13 mouse cellular contexts compared by ENCODE assay signal in genomic region chr6:38523851-38524250, GRCm38 (mm10). TPM values are rescaled to one million over a fixed set of nuclear protein-coding genes. Genes with fewer than 3 reads are reported as not detected.
DNase-seq lines count a peak whose midpoint lies in the region; ATAC-seq and TF ChIP-seq lines count a peak whose summit lies in the region.
"Had no signal": no experiment of that assay in that cellular context is flagged by ENCODE, and none has a peak within 500 bp of the region (broad histone marks: within the 10 kb centered on the region; RNA-seq: fewer than 3 reads in every experiment).

No protein-coding gene starts in this region.

- H3K4me2 ChIP-seq in heart, embryonic 13.5 days: peak overlapping the region; percentile 5; the same call in 1 of the 2 replicates
- peak overlapping the region; percentile 26; the same call in 1 of the 2 replicates for H3K4me2 ChIP-seq in CH12.LX (ENCODE audit: insufficient read depth, low read depth, poor library complexity, severe bottlenecking)
- H3K4me2 ChIP-seq in liver, embryonic 16.5 days (ENCODE audit: low read depth, low read length): peak overlapping the region; percentile 17; the same call in 1 of the 2 replicates

- H3K4me1 ChIP-seq in heart, embryonic 13.5 days: peaks cover 5% of the 10 kb centered on the region
- peaks cover 3 to 6% of the 10 kb centered on the region in 2 experiments; a peak in 3 of 4 replicates for H3K4me1 ChIP-seq in CH12.LX (ENCODE audit: control insufficient read depth in 1 of 2, insufficient read depth in 2 of 2)
- peaks cover 8% of the 10 kb centered on the region for H3K4me1 ChIP-seq in liver, embryonic 16.5 days (ENCODE audit: control insufficient read depth, low read depth, low read length)

- H3K36me3 ChIP-seq in heart, embryonic 13.5 days: peaks cover 6% of the 10 kb centered on the region; the same call in 1 of the 2 replicates
- peaks cover 0 to 2% of the 10 kb centered on the region in 2 experiments for H3K36me3 ChIP-seq in CH12.LX (replicated peaks in 1 of 2; ENCODE audit: control insufficient read depth in 1 of 2, insufficient read depth in 1 of 2, low read length in 1 of 2)
- H3K36me3 ChIP-seq in liver, embryonic 16.5 days (ENCODE audit: control insufficient read depth, insufficient read depth): no peaks in the 10 kb centered on the region

- no peaks in the 10 kb centered on the region for H3K9me3 ChIP-seq in heart, embryonic 13.5 days
- H3K9me3 ChIP-seq in CH12.LX (replicated peaks; ENCODE audit: low read length): no peaks in the 10 kb centered on the region
- no peaks in the 10 kb centered on the region for H3K9me3 ChIP-seq in liver, embryonic 16.5 days (replicated peaks; ENCODE audit: control insufficient read depth, low read length)

- DNase-seq in heart, adult 8-10 months (ENCODE audit: low spot score): no peak
- peak; percentile 7 for DNase-seq in CH12.LX (ENCODE audit: extremely low read depth)
- peak; percentile 63 for DNase-seq in c-Kit-positive CD71-positive TER-119-negative erythroid progenitor cells, embryonic 14.5 days (ENCODE audit: low read depth)
- DNase-seq in layer of hippocampus, adult 9-10 months (ENCODE audit: low spot score): no peak
- no peak for DNase-seq in frontal cortex, postnatal 14 days (ENCODE audit: low spot score in 2 of 2)
- DNase-seq: cerebellum, adult 11 months; gastrocnemius, postnatal 25 days; kidney, adult 18-20 months had no signal

- no peak overlapping the region for H3K27ac ChIP-seq in heart, embryonic 13.5 days (replicated peaks)
- no peak overlapping the region for H3K27ac ChIP-seq in CH12.LX (ENCODE audit: insufficient read depth, low read depth)
- no peak overlapping the region for H3K27ac ChIP-seq in liver, embryonic 16.5 days (ENCODE audit: low read length)

- H3K79me2 ChIP-seq in CH12.LX (replicated peaks; ENCODE audit: control insufficient read depth, extremely low read depth, insufficient read depth, poor library complexity, severe bottlenecking): no peaks in the 10 kb centered on the region

- in situ Hi-C loops in CH12.LX (cut with MboI; ENCODE audit: low pct_ligation_motif_present, low pct_unique_long_range_greater_than_20kb, low sequenced_read_pairs): no loop called here

- no peak for TF ChIP-seq POLR2A in CH12.LX (IDR thresholded peaks at IDR 0.05; ENCODE audit: low read depth, low read length)

- dilution Hi-C loops in CH12.LX (cut with MboI; ENCODE audit: extremely low pct_ligation_motif_present, extremely low pct_unique_long_range_greater_than_20kb, low sequenced_read_pairs): no loop called here

- WGBS in heart, embryonic 13.5 days: 20% methylated on average over 8 of the region's 8 CpGs
- 7% methylated on average over 8 of the region's 8 CpGs for WGBS in liver, embryonic 16.5 days (ENCODE audit: insufficient replicate concordance)

- TF ChIP-seq CTCF in CH12.LX (conservative IDR thresholded peaks at IDR 0.05 in 1 of 2, IDR thresholded peaks at IDR 0.05 in 1 of 2; ENCODE audit: low read depth in 2 of 2, low read length in 2 of 2): no peak

- no peak for ATAC-seq in heart, embryonic 13.5 days (ENCODE audit: extremely low read depth, insufficient number of reproducible peaks, low FRiP score, low TSS enrichment)
- peak; percentile 62; the same call in 1 of the 2 replicates for ATAC-seq in liver, embryonic 16.5 days (ENCODE audit: low read depth)
- no peak for ATAC-seq in cerebellum, adult (ENCODE audit: insufficient number of reproducible peaks, low FRiP score, low TSS enrichment)
- ATAC-seq: midbrain, embryonic 16.5 days; Patski had no signal

- no peaks in the 10 kb centered on the region for H3K27me3 ChIP-seq in heart, embryonic 13.5 days (replicated peaks)
- no peaks in the 10 kb centered on the region for H3K27me3 ChIP-seq in CH12.LX (replicated peaks)
- H3K27me3 ChIP-seq in liver, embryonic 16.5 days (ENCODE audit: control insufficient read depth, insufficient read depth, low read depth, low read length): no peaks in the 10 kb centered on the region
- H3K27me3 ChIP-seq: Patski had no signal

- no peak for TF ChIP-seq RAD21 in CH12.LX (IDR thresholded peaks at IDR 0.05; ENCODE audit: low read depth, low read length)

- H3K9ac ChIP-seq in heart, embryonic 13.5 days: 0 out of 2 replicates have a peak overlapping the region, but pooled peaks have one; percentile 21
- H3K9ac ChIP-seq in CH12.LX (ENCODE audit: insufficient read depth, low read depth): no peak overlapping the region
- H3K9ac ChIP-seq in liver, embryonic 16.5 days (ENCODE audit: low read depth, low read length): no peak overlapping the region

- no peak overlapping the region for H3K4me3 ChIP-seq in heart, embryonic 13.5 days
- no peak overlapping the region for H3K4me3 ChIP-seq in CH12.LX (replicated peaks in 1 of 3; ENCODE audit: low read depth in 2 of 3, low read length in 2 of 3, poor library complexity in 1 of 3)
- no peak overlapping the region for H3K4me3 ChIP-seq in liver, embryonic 16.5 days (ENCODE audit: low read depth, low read length)

- no peak for TF ChIP-seq EP300 in CH12.LX (IDR thresholded peaks at IDR 0.05; ENCODE audit: low read length)

TF ChIP-seq in CH12.LX, 34 proteins besides CTCF, POLR2A, EP300 and RAD21:
- no peak for TF ChIP-seq MAFK (IDR thresholded peaks at IDR 0.05; ENCODE audit: insufficient replicate concordance, low read length)

RNA-seq across cellular contexts. Expression of gene Fmc1, which starts 9.5 kb away (rescaled TPM):
- 192 and 255 TPM in 2 replicates for polyA plus RNA-seq in heart, embryonic 13.5 days (2015; fragmentation: Nextera tagmentation; extraction: Ambion mirVana)
- total RNA-seq in heart, adult 8-10 months (2022): 100 to 1,000 TPM; 234 to 298 (median 248) TPM
- 65.3 and 78.2 TPM in 2 replicates for total RNA-seq in CH12.LX (2012; rRNA removed)
- total RNA-seq in CH12.LX (2014; rRNA removed): 45.2 and 47.3 TPM in 2 replicates
- 23.1 and 30.4 TPM in 2 replicates for polyA plus RNA-seq in CH12.LX (2012; ENCODE audit: insufficient read length, low read depth)
- 74.5 and 81.7 TPM in 2 replicates for polyA plus RNA-seq in liver, embryonic 16.5 days (2015; fragmentation: Nextera tagmentation; extraction: Ambion mirVana)

RNA-seq across cellular contexts. Expression of gene Luc7l2, which starts 27.3 kb away (rescaled TPM):
- polyA plus RNA-seq in heart, embryonic 13.5 days (2015; fragmentation: Nextera tagmentation; extraction: Ambion mirVana): 26.0 and 27.3 TPM in 2 replicates
- 100 to 1,000 TPM in 1 of 4 experiments, 10 to 100 TPM in 3; 84.5 to 120 (median 91.4) TPM for total RNA-seq in heart, adult 8-10 months (2022)
- total RNA-seq in CH12.LX (2012; rRNA removed): 62.0 and 62.5 TPM in 2 replicates
- 92.5 and 99.9 TPM in 2 replicates for total RNA-seq in CH12.LX (2014; rRNA removed)
- 173 and 183 TPM in 2 replicates for polyA plus RNA-seq in CH12.LX (2012; ENCODE audit: insufficient read length, low read depth)
- polyA plus RNA-seq in liver, embryonic 16.5 days (2015; fragmentation: Nextera tagmentation; extraction: Ambion mirVana): 15.0 and 16.6 TPM in 2 replicates

Comparison
In these comparisons a context has a peak if more than half of its experiments do, and no peak if none do; other contexts are left out.
1. DNase-seq: peak in CH12.LX (single experiment) and c-Kit-positive CD71-positive TER-119-negative erythroid progenitor cells, embryonic 14.5 days (single experiment); none in heart, adult 8-10 months (single experiment), layer of hippocampus, adult 9-10 months (single experiment) and frontal cortex, postnatal 14 days (0 of 2).
2. Peak in every context shown above with its lines, with median percentiles within 50 percentile points of each other: H3K4me2 ChIP-seq.